Mouse (Mus musculus) embryonic facial prominence, embryonic 12.5 days (tissue): ENCODE results near the gene Sgcd. TPM values are rescaled to one million over a fixed set of nuclear protein-coding genes. Genes with fewer than 3 reads are reported as not detected.

Source experiments
- ATAC-seq: fragments of 200-750 bp; cut with Nextera tagmentation; 2 replicates; pipeline ENCODE4 v1.8.0; 2017; ENCODE audit not compliant: insufficient number of reproducible peaks, insufficient read depth, low FRiP score, low TSS enrichment
- H3K27ac ChIP-seq: fragments of 300-500 bp; sonication (generic); 2 replicates; pipeline ENCODE4 v1.5.1; 2016; ENCODE audit warnings: mild to moderate bottlenecking
- H3K27me3 ChIP-seq: fragments of 300-500 bp; sonication (generic); 2 replicates; pipeline ENCODE4 v1.6.1; 2016; ENCODE audit warnings: mild to moderate bottlenecking, moderate library complexity
- H3K36me3 ChIP-seq: fragments of 300-500 bp; sonication (generic); 2 replicates; pipeline ENCODE4 v1.6.1; 2016; ENCODE audit warnings: mild to moderate bottlenecking
- H3K4me1 ChIP-seq: fragments of 300-500 bp; sonication (generic); 2 replicates; pipeline ENCODE4 v1.6.1; 2016
- H3K4me2 ChIP-seq: fragments of 300-500 bp; sonication (generic); replicated peaks from 2 replicates; pipeline ENCODE4 v1.6.1; 2016; ENCODE audit warnings: mild to moderate bottlenecking, moderate library complexity
- H3K4me3 ChIP-seq: fragments of 300-500 bp; sonication (generic); 2 replicates; pipeline ENCODE4 v1.5.1; 2016; ENCODE audit warnings: mild to moderate bottlenecking
- H3K9ac ChIP-seq: fragments of 300-500 bp; sonication (generic); 2 replicates; pipeline ENCODE4 v1.6.1; 2016; ENCODE audit warnings: mild to moderate bottlenecking, moderate library complexity
- H3K9me3 ChIP-seq: fragments of 300-500 bp; sonication (generic); 2 replicates; pipeline ENCODE4 v1.6.1; 2016; ENCODE audit warnings: mild to moderate bottlenecking, moderate library complexity
- WGBS: fragments of 180-500 bp; shearing (Covaris S2); methylation state at CpG from one replicate; pipeline ENCODE4 v1.1.7; 2016; 5-methylcytosine and 5-hydroxymethylcytosine counted together
- polyA plus RNA-seq: library from polyadenylated mRNA; unstranded; fragments of >200 nt; fragmentation: Nextera tagmentation; extraction: Ambion mirVana; gene quantifications from 2 replicates; pipeline ENCODE4 v1.2.1, GENCODE M21; 2016

Gene Sgcd
- polyA plus RNA-seq, result 11.0 and 11.7 TPM in 2 replicates

DNA sequence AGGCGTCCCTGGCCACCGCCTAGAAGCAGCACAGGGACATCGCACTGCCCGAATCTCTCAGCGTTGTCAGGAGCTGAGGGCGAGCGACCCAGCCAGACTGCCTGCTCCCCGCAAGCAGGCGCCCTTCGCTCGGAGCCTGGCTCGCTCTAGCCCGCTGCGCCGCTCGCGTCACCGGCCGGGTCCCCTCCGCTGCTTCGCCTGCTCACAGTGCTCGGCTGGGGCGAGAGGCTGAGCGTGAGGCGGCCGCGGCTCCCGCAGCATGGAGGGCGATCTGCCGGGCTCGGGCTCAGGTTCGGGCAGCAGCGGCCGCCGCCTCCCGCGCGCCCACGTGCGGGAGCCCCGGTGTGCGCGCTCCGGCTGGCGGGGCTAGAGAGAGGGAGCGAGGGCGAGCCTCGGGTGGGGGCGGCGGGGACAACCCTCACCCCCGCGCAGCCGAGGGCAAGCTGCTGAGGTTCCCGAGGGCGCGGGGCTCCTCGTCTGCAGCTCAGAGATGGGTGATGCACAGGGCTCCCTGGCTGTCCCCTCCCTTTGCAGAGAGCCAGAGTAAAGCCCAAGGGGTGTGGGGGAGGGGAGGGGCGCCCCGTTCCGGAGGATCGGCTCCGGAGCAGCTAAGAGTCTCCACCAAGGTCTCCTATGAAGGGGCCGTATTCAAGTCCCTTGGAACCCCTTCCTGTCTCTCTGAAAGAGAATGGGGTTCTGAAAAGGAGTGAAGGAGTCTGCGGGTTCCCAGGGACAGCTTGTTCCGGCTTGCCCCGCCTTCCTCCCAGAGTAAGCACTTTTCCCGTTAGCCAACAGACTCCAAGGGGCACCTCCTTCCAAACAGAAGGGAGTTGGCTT, at the start of gene Sgcd:
Sgcd (minus strand) TSS at position 273 of the 837 bp plus-strand sequence.
- peaks cover 36% of the 10 kb centered on the region for H3K27me3 ChIP-seq
- ATAC-seq, result peak; percentile 74
- under 1% methylated on average over 67 of the region's 67 CpGs for WGBS

DNA sequence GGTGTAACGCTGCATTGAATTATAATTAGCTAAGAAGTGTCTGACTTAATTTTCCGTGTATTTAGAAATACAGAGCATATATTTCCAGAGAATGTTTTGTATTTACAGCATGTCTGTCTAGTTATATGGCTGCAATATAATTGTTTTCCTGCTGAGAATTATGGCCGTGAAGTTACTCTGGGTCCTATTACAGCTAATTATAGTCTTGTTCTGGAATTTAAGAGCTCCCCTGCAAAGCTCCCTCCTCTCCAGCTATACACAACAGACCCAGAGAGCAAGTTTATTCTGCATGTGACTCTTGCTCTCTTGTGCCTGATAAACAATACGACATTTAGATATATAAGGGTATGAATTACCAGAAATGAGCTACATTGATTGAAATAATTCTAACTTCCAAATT, 49.3 kb upstream of the Sgcd start:
- 47% methylated on average over 4 of the region's 4 CpGs for WGBS
- H3K4me2 ChIP-seq, result no peak overlapping the region
- no peaks in the 10 kb centered on the region for H3K27me3 ChIP-seq

More for the DNA sequence above, at the start of gene Sgcd:
- 0 out of 2 replicates have a peak within 1 kb of the TSS, but pooled peaks have one; percentile 17 for H3K27ac ChIP-seq
- no peaks in the 10 kb centered on the region for H3K36me3 ChIP-seq
- H3K4me3 ChIP-seq, result peak within 1 kb of the TSS; percentile 65
- H3K9me3 ChIP-seq, result no peaks in the 10 kb centered on the region
- peak within 1 kb of the TSS; percentile 95 for H3K4me2 ChIP-seq
- H3K4me1 ChIP-seq, result no peaks in the 10 kb centered on the region
- peak within 1 kb of the TSS; percentile 70 for H3K9ac ChIP-seq

DNA sequence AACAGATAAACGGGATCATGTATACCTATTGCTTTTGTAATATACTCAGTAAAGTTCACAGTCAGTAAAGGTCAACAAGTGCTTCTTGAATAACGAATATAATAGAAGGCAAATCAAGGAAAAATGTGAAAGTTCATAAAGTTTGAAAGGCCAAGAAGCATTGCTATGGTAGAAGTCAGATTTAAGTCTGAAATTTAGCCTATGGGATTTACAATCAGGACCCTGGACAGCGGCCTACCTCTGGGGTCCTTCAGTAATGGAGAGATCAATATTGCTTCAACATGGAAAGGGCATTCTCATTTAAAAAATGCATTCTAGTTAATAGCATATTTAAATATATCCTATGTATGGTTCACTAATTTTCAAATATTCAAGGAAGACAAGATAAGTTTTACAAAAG, 24.1 kb upstream of the Sgcd start:
- ATAC-seq, result no peak
- Histone ChIP-seq H3K27ac (no peak overlapping the region), H3K36me3 (no peaks in the 10 kb centered on the region), H3K4me3 (no peak overlapping the region), H3K4me2 (no peak overlapping the region), H3K9me3 (no peaks in the 10 kb centered on the region), H3K27me3 (no peaks in the 10 kb centered on the region), H3K4me1 (no peaks in the 10 kb centered on the region), H3K9ac (no peak overlapping the region)
- WGBS, result 46% methylated on average over 3 of the region's 3 CpGs

More for the DNA sequence above, 49.3 kb upstream of the Sgcd start:
- Histone ChIP-seq H3K4me1 (0 out of 2 replicates have a peak, but pooled peaks cover 2% of the 10 kb centered on the region), H3K9ac (no peak overlapping the region), H3K4me3 (no peak overlapping the region), H3K36me3 (no peaks in the 10 kb centered on the region), H3K27ac (no peak overlapping the region), H3K9me3 (no peaks in the 10 kb centered on the region)
- no peak for ATAC-seq

DNA sequence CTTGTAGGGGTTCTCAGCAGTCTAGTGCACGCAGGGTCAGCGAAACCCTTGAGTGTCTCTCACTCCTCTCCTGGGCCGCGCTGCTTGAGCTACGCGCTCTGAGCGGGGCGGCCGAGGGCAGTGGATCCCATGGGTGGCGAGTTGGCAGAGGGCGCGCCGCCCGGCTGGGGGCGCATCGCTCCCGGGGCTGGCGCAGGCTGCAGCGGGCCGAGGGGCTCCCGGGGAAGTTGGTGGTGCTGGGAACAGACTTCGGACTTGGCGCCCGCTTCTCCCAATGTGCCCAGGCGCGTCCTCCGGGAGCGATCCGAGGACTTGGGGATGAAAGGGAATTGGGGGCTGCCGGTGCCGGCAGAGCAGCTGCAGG, 454 bp downstream of the Sgcd start:
- ATAC-seq, result peak; percentile 65; the same call in 1 of the 2 replicates
- Histone ChIP-seq H3K4me1 (no peaks in the 10 kb centered on the region), H3K36me3 (no peaks in the 10 kb centered on the region), H3K9ac (peak overlapping the region; percentile 70), H3K4me3 (peak overlapping the region; percentile 65), H3K4me2 (peak overlapping the region; percentile 95), H3K27me3 (peaks cover 36% of the 10 kb centered on the region), H3K27ac (0 out of 2 replicates have a peak overlapping the region, but pooled peaks have one; percentile 17), H3K9me3 (no peaks in the 10 kb centered on the region)
- under 1% methylated on average over 31 of the region's 31 CpGs for WGBS

DNA sequence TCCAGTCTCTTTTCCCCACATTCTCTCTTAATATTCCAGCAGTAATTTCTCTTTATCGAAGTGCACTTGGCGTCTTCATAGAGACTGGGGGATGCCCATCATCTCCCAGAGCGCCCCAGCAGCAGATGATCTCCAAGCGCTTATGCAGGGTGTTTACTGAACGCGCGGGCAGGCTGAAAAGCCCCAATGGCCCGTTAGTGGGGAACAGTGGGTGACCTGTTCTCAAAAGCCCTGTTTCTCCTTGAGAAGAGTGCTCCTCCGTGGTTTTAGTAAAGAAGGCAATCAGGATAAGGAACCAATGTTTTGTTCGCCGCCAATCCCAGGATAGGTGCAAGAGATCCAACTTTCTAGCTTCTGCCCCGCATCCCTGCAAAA, 889 bp downstream of the Sgcd start:
- peak overlapping the region; percentile 70; the same call in 1 of the 2 replicates for H3K9ac ChIP-seq
- no peak for ATAC-seq
- no peak overlapping the region for H3K27ac ChIP-seq
- H3K4me2 ChIP-seq, result peak overlapping the region; percentile 95
- peak overlapping the region; percentile 65 for H3K4me3 ChIP-seq
- no peaks in the 10 kb centered on the region for H3K9me3 ChIP-seq
- H3K4me1 ChIP-seq, result no peaks in the 10 kb centered on the region
- WGBS, result 12% methylated on average over 12 of the region's 12 CpGs
- peaks cover 36% of the 10 kb centered on the region for H3K27me3 ChIP-seq
- no peaks in the 10 kb centered on the region for H3K36me3 ChIP-seq

DNA sequence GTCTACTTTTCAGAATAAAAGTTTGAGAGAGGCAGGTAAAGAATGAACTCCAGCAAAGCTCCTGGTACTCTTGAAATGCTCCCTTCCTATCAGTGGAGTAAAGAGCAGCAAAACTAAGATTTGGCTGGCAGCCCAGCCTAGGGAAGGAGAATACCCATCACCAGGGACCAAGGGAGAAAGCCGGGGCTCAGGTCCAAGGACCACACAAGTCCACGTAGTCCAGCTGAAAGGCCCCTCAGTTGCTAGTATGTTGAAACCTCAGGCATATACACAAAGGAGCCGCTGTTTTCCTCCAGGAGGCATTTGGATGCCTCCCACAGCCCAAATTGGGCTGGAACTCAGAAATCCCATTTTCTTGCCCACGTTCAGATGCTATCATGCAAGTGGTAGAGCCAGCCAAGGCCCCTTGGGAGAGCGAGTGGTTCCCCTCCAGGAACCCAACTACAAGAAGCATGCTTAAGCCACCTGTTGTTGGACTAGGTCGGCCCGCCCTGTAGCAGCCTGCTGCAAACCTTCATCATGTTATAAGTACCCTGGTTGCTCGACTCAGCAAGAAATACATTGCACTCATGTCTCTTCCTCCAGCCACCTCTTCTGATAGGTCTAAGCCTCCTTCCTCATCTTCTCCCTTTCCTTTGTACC, 1.4 kb downstream of the Sgcd start:
- Histone ChIP-seq H3K9me3 (no peaks in the 10 kb centered on the region), H3K36me3 (no peaks in the 10 kb centered on the region), H3K4me3 (peak overlapping the region; percentile 65), H3K4me2 (peak overlapping the region; percentile 95), H3K27ac (no peak overlapping the region), H3K4me1 (no peaks in the 10 kb centered on the region), H3K27me3 (peaks cover 36% of the 10 kb centered on the region), H3K9ac (no peak overlapping the region)
- 47% methylated on average over 8 of the region's 8 CpGs for WGBS
- no peak for ATAC-seq

DNA sequence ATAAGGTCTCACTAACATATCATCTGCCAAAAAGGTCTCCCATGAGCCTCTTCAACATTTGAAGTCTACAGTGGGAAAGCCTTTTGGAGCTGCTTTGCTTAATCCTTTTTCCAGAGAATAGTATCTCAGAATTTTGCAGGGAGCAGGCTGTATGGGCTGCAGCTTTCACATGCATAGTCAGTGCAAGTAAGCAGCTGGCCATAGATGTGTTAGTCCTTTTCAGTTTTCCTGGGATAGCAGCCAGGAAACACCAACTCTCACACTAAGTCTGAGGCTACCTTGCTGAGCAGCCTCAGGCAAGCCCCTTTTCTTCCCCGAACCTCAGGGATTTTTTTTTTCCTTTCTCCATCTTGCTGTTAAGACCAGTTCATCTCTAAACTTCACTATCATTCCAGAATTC, 6.6 kb downstream of the Sgcd start:
- peaks cover 15% of the 10 kb centered on the region for H3K27me3 ChIP-seq
- no peaks in the 10 kb centered on the region for H3K36me3 ChIP-seq
- no peaks in the 10 kb centered on the region for H3K9me3 ChIP-seq
- no peak overlapping the region for H3K4me3 ChIP-seq
- H3K27ac ChIP-seq, result no peak overlapping the region
- no peaks in the 10 kb centered on the region for H3K4me1 ChIP-seq
- no peak overlapping the region for H3K4me2 ChIP-seq
- WGBS, result 76% methylated on average over 1 of the region's 1 CpGs
- ATAC-seq, result no peak
- no peak overlapping the region for H3K9ac ChIP-seq

DNA sequence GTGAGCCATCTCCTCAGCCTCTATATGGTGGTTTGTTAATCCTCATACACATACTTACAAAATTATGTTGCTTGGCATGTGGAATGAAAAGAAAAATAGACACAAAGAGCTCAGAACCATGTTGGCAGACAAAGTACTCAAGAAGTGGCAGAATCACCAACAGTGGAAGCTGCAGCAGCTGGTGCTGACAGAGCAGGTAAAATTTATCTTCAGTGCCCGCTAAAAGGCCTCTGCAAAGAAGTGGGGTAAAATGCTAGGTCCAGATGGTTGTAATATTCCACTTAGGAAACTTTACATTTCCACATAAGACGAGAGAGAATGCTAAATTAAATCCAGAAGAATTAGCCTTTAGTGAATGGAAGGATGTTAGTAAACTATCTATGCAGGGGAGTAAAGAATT, 7.7 kb downstream of the Sgcd start:
- Histone ChIP-seq H3K4me2 (no peak overlapping the region), H3K36me3 (no peaks in the 10 kb centered on the region), H3K9ac (no peak overlapping the region), H3K4me1 (no peaks in the 10 kb centered on the region), H3K27ac (no peak overlapping the region), H3K27me3 (peaks cover 4% of the 10 kb centered on the region; the same call in 1 of the 2 replicates), H3K4me3 (no peak overlapping the region), H3K9me3 (no peaks in the 10 kb centered on the region)
- 15% methylated on average over 2 of the region's 2 CpGs for WGBS
- ATAC-seq, result no peak

DNA sequence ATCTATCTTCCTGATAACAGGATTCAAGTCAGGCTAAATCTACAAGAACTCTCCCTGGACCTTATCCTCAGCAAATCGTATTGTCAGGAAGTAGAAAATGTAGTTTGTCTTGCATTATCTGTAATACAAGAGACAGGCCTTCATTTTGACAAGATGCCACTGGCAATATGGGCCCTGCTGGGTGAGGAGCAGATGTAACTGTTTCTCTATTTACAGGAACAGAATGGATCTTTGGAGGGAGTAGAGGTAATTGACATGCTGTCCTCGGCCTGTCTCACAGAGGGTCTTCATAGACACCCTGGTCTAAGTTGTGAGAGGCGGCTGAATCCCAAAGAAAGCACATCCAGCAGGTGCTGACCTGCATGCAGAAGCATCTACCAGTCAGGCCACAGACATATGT, 35.5 kb downstream of the Sgcd start:
- Histone ChIP-seq H3K27ac (no peak overlapping the region), H3K9ac (no peak overlapping the region), H3K4me1 (no peaks in the 10 kb centered on the region), H3K4me3 (no peak overlapping the region), H3K36me3 (no peaks in the 10 kb centered on the region), H3K27me3 (no peaks in the 10 kb centered on the region), H3K4me2 (no peak overlapping the region), H3K9me3 (no peaks in the 10 kb centered on the region)
- no peak for ATAC-seq
- 67% methylated on average over 3 of the region's 3 CpGs for WGBS

DNA sequence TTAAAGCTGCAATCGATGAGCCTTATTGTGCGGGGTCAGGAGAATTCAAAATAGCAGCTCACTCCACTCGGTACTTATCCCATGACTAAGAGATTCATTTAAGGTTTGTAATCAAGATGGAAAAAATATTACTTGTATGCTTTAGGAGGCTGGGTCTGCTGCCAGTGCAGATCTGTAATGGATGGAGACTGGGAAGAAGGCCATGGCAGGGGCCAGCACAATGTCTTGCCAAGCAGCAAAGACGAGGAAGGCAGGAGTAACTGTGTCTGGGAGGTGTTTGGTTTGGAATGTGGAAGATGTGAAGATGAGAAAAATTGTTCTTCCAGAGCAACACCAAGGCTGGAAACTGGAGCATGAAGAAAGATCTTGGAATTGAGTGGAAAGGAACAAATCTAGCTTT, 36.4 kb downstream of the Sgcd start:
- H3K27ac ChIP-seq, result no peak overlapping the region
- H3K9me3 ChIP-seq, result no peaks in the 10 kb centered on the region
- no peak for ATAC-seq
- no peak overlapping the region for H3K9ac ChIP-seq
- no peaks in the 10 kb centered on the region for H3K36me3 ChIP-seq
- H3K4me3 ChIP-seq, result no peak overlapping the region
- H3K27me3 ChIP-seq, result no peaks in the 10 kb centered on the region
- H3K4me1 ChIP-seq, result no peaks in the 10 kb centered on the region
- 86% methylated on average over 4 of the region's 4 CpGs for WGBS
- H3K4me2 ChIP-seq, result no peak overlapping the region

DNA sequence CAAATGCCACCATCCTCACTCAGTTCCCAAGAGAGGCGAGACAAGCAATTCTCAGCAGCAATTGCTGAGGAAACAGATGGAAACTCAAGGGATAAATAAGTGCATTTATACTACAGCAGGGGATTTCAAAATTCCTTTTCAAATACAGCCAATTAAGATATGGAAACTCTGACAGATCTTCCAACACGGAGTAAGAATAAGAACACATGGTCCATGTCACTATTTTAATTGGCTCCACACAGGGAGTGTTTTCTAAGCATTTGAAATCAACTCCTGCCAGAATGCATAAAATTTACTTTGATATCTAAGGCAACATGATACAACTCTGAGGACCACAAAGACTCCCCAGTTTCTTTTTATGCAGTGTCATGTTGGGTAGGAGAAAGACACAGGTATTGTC, 49.0 kb downstream of the Sgcd start:
- no peak overlapping the region for H3K9ac ChIP-seq
- no peaks in the 10 kb centered on the region for H3K4me1 ChIP-seq
- H3K4me2 ChIP-seq, result no peak overlapping the region
- no peak overlapping the region for H3K4me3 ChIP-seq
- H3K27me3 ChIP-seq, result no peaks in the 10 kb centered on the region
- ATAC-seq, result no peak
- WGBS, result 69% methylated on average over 2 of the region's 2 CpGs
- H3K9me3 ChIP-seq, result no peaks in the 10 kb centered on the region
- H3K36me3 ChIP-seq, result no peaks in the 10 kb centered on the region
- H3K27ac ChIP-seq, result no peak overlapping the region

DNA sequence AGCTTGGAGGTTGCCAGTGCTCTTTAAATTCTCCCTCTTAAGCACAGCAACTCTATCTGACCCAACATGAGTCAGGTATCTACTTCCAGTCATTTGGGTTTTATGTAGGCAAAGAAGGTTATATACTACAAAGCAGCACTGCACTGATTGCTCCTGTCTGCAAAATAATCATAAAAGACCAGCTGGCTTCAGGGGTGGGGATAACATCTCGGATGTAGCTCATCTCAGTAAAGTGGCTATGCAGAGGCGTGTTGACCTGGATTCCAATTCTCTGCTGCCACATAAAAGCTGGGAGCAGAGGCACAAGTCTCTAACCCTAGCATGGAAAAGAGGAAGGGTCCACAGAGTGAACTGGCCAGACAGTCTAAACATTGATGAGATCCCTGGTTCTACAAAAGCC, 71.2 kb downstream of the Sgcd start:
- no peaks in the 10 kb centered on the region for H3K4me1 ChIP-seq
- H3K27ac ChIP-seq, result no peak overlapping the region
- 75% methylated on average over 2 of the region's 2 CpGs for WGBS
- no peak overlapping the region for H3K4me3 ChIP-seq
- H3K27me3 ChIP-seq, result no peaks in the 10 kb centered on the region
- H3K9ac ChIP-seq, result no peak overlapping the region
- ATAC-seq, result no peak
- H3K4me2 ChIP-seq, result no peak overlapping the region
- H3K9me3 ChIP-seq, result no peaks in the 10 kb centered on the region
- H3K36me3 ChIP-seq, result no peaks in the 10 kb centered on the region
